Mouse (Mus musculus) spleen, adult 12 weeks (tissue): ENCODE measurements around the gene Ambra1.

Experiments used
- DNase-seq: peaks from one replicate; pipeline ENCODE4 v3.0.0; 2022; ENCODE audit warnings: low spot score

Ambra1 gene

GRCm38 (mm10) chr2:91735221-91735620 is 5.3 kb downstream of the Ambra1 start:
- no peak for DNase-seq

- no peak for DNase-seq
Measured at GRCm38 (mm10) chr2:91739586-91739985, 9.7 kb downstream of the Ambra1 start.

- no peak for DNase-seq
Measured at GRCm38 (mm10) chr2:91744686-91745085, 14.8 kb downstream of the Ambra1 start.

GRCm38 (mm10) chr2:91749811-91750261 is 19.9 kb downstream of the Ambra1 start:
- DNase-seq, result no peak

DNA sequence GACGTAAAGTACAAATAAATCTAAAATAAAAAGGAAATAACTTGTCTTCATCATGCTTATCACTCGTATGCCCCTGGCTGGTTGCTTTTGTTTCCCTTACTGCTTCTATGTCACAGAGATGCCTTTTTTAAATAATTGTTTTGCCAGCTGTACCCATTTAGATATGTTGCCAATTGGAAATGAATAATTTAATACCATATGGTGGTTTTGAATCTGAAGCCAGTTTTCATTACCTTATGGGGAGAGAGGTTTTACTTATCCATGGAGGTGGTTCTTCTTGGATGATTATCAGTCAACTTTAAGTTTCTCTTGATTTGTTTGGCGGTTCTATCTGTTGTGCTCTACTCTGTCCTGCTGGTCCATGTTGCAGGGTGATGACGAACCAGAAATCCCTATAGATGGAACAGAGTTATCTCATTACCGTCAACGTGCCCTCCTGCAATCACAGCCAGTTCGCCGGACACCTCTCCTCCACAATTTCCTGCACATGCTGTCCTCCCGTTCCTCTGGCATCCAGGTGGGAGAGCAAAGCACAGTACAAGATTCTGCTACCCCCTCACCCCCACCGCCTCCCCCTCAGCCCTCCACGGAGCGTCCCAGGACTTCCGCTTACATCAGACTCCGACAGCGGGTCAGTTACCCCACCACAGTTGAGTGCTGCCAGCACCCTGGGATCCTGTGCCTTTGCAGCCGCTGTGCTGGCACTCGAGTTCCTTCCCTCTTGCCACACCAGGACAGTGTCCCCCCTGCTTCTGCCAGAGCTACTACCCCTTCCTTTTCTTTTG is 42.2 kb downstream of the Ambra1 start:
- no peak for DNase-seq

DNA sequence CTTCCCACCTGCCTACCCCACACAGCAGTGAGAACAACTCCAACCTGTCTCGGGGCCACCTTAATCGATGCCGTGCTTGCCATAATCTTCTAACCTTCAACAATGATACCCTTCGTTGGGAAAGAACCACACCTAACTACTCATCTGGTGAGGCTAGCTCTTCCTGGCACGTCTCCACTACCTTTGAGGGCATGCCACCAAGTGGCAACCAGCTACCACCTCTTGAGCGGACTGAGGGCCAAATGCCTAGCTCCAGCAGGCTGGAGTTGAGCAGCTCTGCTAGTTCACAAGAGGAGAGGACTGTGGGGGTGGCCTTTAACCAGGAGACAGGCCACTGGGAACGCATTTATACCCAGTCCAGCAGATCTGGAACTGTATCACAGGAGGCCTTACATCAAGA is 43.4 kb downstream of the Ambra1 start:
- no peak for DNase-seq

DNA sequence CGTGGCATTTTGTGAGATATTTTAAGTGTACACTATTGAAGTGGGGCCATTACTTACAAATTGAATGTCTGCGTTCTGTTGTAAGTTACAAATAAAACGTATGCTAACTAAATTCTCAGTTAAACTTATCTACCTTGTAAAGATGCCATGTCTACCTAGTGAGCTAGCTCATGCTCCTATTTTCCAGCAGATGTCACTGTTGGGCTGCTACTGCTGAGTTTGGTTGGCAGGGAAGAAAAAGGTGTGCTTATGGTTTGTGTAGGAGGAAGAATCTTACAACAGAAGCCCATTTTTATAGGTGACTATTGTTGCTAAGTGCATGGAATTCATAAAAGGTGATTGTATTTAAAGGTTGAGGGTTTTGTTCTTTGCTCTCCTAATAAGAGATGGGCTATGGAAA is 49.2 kb downstream of the Ambra1 start:
- no peak for DNase-seq

- no peak for DNase-seq
Measured at GRCm38 (mm10) chr2:91791621-91792020, 61.7 kb downstream of the Ambra1 start.

DNA sequence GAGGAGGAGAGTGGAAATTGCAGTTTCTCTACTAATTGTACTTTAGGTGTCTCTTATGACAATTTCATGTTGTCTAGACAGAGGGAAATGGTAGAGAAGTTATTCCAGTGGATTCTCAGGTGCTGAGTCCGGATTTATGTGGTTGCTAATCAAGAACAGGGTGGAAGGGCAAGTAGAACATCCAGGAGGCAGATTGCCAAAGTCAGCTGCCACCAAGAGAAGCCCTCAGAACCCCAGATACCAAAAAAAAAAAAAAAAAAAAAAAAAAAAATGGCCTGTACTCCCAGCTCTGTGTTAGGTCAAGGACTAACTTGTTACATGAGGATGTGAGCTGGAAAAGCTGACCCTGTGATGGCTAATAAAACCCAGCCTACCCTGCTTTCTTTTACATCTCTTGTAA is 62.4 kb downstream of the Ambra1 start:
- DNase-seq, result no peak

DNA sequence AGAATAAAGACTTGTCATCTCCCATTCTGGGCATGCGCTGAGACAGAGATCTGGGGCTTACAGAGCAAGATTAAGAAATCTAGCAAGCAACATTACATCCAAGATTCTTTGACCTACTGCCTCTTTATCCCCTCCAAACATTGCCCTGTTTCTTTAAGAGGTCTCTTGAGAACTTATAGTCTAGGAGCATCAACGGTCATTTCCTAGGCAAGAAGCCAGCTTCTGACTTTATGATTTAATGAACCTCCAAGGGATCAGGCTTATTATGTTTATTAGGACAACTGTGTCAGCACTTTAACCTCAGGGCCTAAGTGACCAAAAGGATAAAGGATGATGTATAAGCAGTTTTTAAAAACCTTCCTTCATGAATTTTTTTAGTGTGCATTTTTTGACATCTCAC is 64.5 kb downstream of the Ambra1 start:
- no peak for DNase-seq

DNA sequence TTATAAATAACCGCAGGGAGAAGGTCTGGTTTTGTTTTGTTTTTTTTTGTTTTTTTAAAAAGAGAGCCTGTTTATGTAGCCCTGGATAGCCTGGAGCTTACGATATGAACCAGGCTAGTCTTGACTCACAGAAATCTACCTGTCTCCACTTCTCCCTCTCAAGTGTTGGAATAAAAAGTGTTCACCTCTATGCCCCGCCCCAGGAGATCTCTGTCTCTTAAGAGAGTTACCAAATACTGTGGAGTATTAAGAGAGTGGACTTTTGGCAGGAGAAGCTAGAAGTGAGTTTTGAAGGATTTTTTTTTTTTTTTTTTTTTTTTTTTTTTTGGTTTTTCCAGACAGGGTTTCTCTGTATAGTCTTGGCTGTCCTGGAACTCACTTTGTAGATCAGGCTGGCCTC is 65.2 kb downstream of the Ambra1 start:
- no peak for DNase-seq

- DNase-seq, result no peak
Measured at GRCm38 (mm10) chr2:91811433-91811832, 81.5 kb downstream of the Ambra1 start.

DNA sequence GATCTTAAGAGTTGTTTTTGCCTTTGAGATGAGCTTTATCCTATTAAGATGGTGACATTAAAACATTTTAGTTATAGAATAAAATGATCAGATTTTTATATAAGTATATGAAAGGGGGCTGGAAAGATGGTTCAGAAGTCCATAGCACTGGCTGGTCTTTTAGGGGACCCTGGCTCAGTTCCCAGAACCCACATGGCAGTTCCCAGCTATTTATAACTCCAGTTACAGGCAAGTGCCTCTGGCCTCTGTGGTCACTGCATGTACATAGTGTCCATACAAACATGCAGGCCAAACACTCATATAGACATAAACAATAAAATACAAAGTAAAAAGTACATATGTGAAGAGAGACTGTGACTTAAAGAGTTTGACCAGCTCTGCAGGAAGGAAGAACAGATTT is 86.8 kb downstream of the Ambra1 start:
- DNase-seq, result no peak

DNA sequence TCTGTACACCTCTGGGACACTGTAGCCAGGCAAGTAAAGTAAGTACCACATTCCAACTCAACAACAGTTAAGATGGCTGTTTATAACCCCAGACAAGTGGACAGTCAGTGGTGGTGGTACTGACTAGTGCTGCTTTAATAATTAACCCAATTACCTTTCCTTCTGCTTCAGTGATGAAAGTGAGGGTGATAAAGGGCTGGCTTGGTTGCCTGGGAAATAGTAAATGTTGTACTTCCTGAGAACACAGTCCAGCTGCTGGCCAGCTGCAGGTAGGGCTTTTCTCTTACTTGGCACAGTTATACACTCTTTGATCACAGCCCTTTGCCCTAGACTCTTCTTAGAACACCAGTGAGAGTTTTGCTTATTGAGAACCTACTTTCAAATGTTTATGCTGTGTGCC is 102.3 kb downstream of the Ambra1 start:
- no peak for DNase-seq

GRCm38 (mm10) chr2:91834272-91834671 is 104.3 kb downstream of the Ambra1 start:
- no peak for DNase-seq

DNA sequence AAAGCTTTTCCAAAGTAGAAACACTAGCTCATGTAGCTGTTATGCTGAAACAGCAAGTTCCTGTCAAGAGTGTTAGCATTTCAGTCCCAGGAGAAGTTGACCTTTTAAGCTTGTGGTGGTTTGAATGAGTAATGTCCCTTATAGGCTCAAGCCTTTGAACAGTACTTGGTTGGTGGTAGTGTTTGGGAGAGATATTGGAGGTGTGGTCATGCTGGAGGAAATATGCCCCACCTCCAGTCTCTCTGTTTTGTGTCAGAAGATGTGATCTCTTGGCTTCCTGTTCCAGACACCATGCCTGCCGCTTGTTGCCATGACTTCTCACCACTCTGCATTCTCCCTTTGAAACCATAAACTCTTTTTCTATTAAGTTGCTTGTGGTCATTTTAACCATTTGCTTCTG is 105.1 kb downstream of the Ambra1 start:
- DNase-seq, result no peak

- DNase-seq, result no peak
Measured at GRCm38 (mm10) chr2:91835631-91836030, 105.7 kb downstream of the Ambra1 start.

DNA sequence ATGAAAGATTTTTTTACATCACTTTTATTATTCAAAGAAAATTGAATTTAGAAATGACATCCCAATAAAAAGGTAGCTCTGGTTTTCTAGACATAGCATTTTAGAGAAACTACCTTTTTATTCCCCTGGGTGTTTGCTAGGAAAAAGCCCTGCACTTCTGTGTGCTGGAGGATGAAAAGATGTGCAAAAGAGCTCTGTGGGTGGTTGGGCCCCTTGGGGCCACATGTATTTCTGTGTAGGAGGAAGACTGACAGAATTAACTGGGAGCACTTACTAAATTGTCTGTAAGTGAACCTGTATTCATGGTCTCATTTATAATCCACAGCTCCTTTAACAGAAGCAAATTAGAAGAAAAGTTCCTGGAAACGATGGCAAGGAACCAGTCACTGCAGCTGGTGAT is 114.2 kb downstream of the Ambra1 start:
- DNase-seq, result no peak

- DNase-seq, result no peak
Measured at GRCm38 (mm10) chr2:91852446-91853191, 122.7 kb downstream of the Ambra1 start.

DNA sequence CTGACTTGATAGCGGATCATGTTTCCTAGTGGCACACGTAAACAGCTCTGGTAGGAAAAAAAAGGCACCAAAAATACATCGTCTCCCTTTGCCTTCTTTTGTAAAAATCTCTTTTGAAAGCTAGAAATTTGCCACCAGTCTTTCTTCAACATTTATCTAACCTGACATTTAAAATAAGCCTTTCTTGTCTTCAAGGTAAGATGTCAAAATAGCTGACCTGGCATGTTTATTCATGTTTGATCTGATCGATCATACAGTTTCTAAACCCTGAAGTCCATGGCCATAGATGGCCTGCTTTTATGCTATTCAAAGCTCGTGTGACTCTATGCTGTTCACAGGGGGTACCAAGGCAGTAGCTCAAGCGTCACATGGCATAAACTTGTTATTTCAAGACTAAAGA is 124.6 kb downstream of the Ambra1 start:
- no peak for DNase-seq

DNA sequence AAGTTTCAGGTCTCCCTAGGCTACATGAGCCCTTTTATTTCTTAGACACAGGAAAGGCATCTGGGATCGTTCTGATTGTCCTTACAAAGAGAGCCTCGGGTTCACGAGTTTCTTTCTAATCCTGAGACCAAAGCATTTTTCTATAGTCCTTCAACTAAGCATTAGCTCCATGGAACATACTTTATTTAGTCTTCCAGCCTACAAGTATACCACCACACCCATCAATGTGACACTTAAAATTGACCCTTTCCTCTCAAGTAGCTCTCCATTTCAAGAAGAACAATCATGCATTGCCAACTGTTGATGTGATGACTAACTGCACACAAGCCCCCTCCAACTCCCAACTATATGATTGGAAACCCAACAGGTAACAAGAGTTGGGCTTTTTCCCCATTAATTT is 127.0 kb downstream of the Ambra1 start:
- no peak for DNase-seq

DNA sequence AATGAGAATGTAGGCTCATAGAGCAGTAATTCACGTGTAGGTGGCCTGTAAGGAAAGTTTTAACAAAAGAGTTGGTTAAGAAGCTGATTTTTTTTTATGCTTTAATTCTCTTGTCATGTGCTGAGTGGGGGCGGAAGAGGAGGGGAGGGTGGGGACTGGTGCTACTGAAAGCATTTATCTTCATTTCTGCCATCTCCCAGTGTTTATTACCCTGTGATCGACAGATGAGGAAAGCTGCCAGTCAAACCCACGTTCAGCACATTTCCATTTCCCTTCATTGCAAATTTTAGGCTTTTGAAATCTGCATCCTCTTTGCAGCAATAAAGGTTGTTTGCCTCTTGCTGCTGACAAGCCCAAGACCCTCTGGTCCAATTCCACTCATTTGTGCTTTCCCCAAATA is 129.5 kb downstream of the Ambra1 start:
- DNase-seq, result no peak

GRCm38 (mm10) chr2:91870754-91871153 is 140.8 kb downstream of the Ambra1 start:
- no peak for DNase-seq

GRCm38 (mm10) chr2:91871225-91871624 is 141.3 kb downstream of the Ambra1 start:
- DNase-seq, result no peak
